Mouse (Mus musculus) liver (tissue): ENCODE measurements around the gene Scyl2.
"Not testable (repeated sequence)": the region's sequence is repeated elsewhere in the genome, so short reads cannot be mapped to it uniquely, and the experiment has no call there.

Experiments used
- DNase-seq: peaks from one replicate; pipeline ENCODE4 v3.0.0-alpha.2; 2020; ENCODE audit warnings: mixed read lengths

Gene Scyl2

GRCm38 (mm10) chr10:89686139-89686808 is at the start of gene Scyl2:
TSS of gene Scyl2 (minus strand) at chr10:89686285.
- peak; percentile 97 for DNase-seq

GRCm38 (mm10) chr10:89732001-89732794 is 46.1 kb upstream of the Scyl2 start, which contains the start of gene Actr6:
TSS of gene Actr6 (minus strand) at chr10:89732295.
- DNase-seq = peak; percentile 93

GRCm38 (mm10) chr10:89731341-89731740 is 45.3 kb upstream of the Scyl2 start:
- DNase-seq = no peak

- no peak for DNase-seq
These were observed 44.3 kb upstream of the Scyl2 start for GRCm38 (mm10) chr10:89730386-89730785.

GRCm38 (mm10) chr10:89722247-89723195 is 36.4 kb upstream of the Scyl2 start:
- DNase-seq = no peak

- DNase-seq = no peak
These were observed 34.7 kb upstream of the Scyl2 start for GRCm38 (mm10) chr10:89720796-89721195.

- DNase-seq = no peak
These were observed 34.2 kb upstream of the Scyl2 start for GRCm38 (mm10) chr10:89720252-89720651.

GRCm38 (mm10) chr10:89714910-89715309 is 28.8 kb upstream of the Scyl2 start:
- no peak for DNase-seq

- no peak for DNase-seq
These were observed 22.6 kb upstream of the Scyl2 start for GRCm38 (mm10) chr10:89708720-89709119.

- DNase-seq = no peak
These were observed 21.3 kb upstream of the Scyl2 start for GRCm38 (mm10) chr10:89707397-89707796.

GRCm38 (mm10) chr10:89703042-89703441 is 17.0 kb upstream of the Scyl2 start:
- peak; percentile 38 for DNase-seq

- DNase-seq = no peak
These were observed 11.9 kb upstream of the Scyl2 start for GRCm38 (mm10) chr10:89697956-89698355.

GRCm38 (mm10) chr10:89696270-89696669 is 10.2 kb upstream of the Scyl2 start:
- not testable (repeated sequence) for DNase-seq

GRCm38 (mm10) chr10:89695194-89695911 is 9.3 kb upstream of the Scyl2 start:
- no peak for DNase-seq

GRCm38 (mm10) chr10:89690021-89690420 is 3.9 kb upstream of the Scyl2 start:
- DNase-seq = peak; percentile 55

GRCm38 (mm10) chr10:89687455-89687854 is 1.4 kb upstream of the Scyl2 start:
- DNase-seq = no peak

- peak; percentile 47 for DNase-seq
These were observed 520 bp downstream of the Scyl2 start for GRCm38 (mm10) chr10:89685391-89686138.

- no peak for DNase-seq
These were observed 3.1 kb downstream of the Scyl2 start for GRCm38 (mm10) chr10:89682961-89683360.

GRCm38 (mm10) chr10:89682157-89682556 is 3.9 kb downstream of the Scyl2 start:
- no peak for DNase-seq

GRCm38 (mm10) chr10:89681706-89682105 is 4.4 kb downstream of the Scyl2 start:
- DNase-seq = no peak

- DNase-seq = no peak
These were observed 5.6 kb downstream of the Scyl2 start for GRCm38 (mm10) chr10:89680517-89680916.

GRCm38 (mm10) chr10:89679448-89679847 is 6.6 kb downstream of the Scyl2 start:
- no peak for DNase-seq
